Mouse (Mus musculus): ENCODE measurements around the gene AW822073.
"Not testable (repeated sequence)": the region's sequence is repeated elsewhere in the genome, so short reads cannot be mapped to it uniquely, and the experiment has no call there.

DNA sequence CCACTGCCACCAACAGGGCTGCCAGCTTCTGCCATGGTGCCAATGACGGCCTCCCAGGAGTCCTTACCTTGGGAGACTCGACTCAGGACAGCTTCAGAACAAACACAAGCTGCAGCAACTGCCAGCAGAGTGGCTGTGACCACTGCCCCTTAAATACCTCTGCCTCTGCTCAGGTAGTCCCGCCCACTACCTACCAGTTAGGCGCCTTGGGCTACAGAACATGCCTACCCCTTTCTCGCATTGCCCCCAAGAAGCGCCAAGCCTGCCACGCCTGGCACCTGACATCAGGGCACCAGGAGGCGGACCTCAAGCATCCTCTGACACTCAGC, 7.9 kb upstream of the AW822073 start, which contains the start of gene Duxf3:
- not testable (repeated sequence) for TF ChIP-seq CTCF (IDR thresholded peaks at IDR 0.05; ENCODE audit: insufficient read depth, low read length); POLR2A (IDR thresholded peaks at IDR 0.05; ENCODE audit: borderline replicate concordance, extremely low read depth, low read depth, low read length)
